Mouse (Mus musculus): ENCODE measurements at regions not wholly inside any gene's neighbourhood (a gene's known extent, or its start where the extent isn't known, plus 50 kb on each side); places are given as distances from the start of the nearest gene placed in this dataset.
A peak's percentile ranks its signal among the peaks of the same experiment; 100 is the strongest.

DNA sequence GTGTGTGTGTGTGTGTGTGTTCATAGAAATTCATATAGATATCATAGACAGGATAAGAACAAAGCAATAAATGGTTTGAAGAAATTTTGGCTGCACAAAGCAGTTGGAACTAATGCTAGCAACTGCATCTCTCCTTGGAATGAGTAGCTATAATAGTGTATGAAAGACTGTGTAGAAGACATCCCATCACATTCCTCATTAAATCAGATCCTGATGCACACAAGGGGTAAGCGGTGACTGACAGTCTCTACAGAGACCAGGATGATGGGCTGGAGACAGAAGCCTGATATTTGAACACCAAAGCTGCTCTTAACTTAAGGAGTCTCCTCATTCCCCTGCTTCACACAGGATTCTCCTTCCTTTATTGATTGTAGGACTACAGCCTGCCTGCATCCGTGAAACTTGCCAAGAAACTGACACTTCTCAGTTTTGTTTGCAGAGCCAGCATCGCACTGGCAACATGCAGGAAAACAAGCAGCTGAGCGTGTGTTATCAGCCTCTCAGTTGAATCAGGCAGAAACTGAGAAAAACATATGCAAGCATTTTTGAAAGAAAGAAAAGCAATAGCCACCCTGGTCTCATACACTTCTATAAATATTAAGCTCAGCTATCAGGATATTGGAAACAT, 271.1 kb downstream of the Xpnpep1 start:
- ATAC-seq (peak; percentile 87), DNase-seq (peak; percentile 80)
- H3K36me3 ChIP-seq (ENCODE audit: insufficient read depth) = no peaks in the 10 kb centered on the region
- H3K9ac ChIP-seq = no peak overlapping the region
- 31% methylated on average over 4 of the region's 4 CpGs for WGBS
- no peak overlapping the region for H3K4me3 ChIP-seq (ENCODE audit: low read depth, low read length)
- H3K4me2 ChIP-seq (ENCODE audit: low read depth) = no peak overlapping the region
- no peak for TF ChIP-seq CTCF (IDR thresholded peaks at IDR 0.05; ENCODE audit: low read depth)
- H3K9me3 ChIP-seq (ENCODE audit: low read length) = 0 out of 2 replicates have a peak, but pooled peaks cover 4% of the 10 kb centered on the region
- H3K27me3 ChIP-seq (ENCODE audit: insufficient read depth, low read length) = no peaks in the 10 kb centered on the region
- no peak overlapping the region for H3K27ac ChIP-seq (ENCODE audit: low read depth, low read length)
- no peaks in the 10 kb centered on the region; the same call in 1 of the 2 replicates for H3K4me1 ChIP-seq (ENCODE audit: insufficient read depth)

DNA sequence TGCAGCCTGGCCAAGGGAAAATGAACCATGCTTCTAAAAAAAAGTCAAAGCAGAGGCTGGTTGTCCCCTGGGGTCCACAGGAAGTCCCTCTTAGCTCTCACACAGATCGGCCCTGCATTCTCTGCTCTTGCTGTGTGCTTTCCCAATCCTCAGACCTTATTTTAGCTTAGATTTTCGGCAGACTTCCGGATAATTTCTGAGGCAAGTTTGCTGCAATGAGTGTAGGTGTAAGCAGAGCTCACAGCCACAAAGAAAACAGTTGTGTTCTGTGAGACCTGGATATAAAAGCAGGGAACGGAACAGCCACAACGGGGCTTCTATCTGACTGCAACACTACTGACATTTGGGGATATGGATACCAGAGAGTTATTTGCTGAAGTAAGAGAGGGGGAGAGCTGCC, 271.9 kb downstream of the Xpnpep1 start:
- Histone ChIP-seq H3K9me3 (ENCODE audit: low read length) (0 out of 2 replicates have a peak, but pooled peaks cover 4% of the 10 kb centered on the region), H3K36me3 (ENCODE audit: insufficient read depth) (no peaks in the 10 kb centered on the region), H3K27me3 (ENCODE audit: insufficient read depth, low read length) (no peaks in the 10 kb centered on the region), H3K4me3 (ENCODE audit: low read depth, low read length) (no peak overlapping the region), H3K27ac (ENCODE audit: low read depth, low read length) (no peak overlapping the region), H3K4me2 (ENCODE audit: low read depth) (no peak overlapping the region), H3K4me1 (ENCODE audit: insufficient read depth) (no peaks in the 10 kb centered on the region; the same call in 1 of the 2 replicates), H3K9ac (no peak overlapping the region)
- WGBS = 86% methylated on average over 5 of the region's 5 CpGs
- TF ChIP-seq CTCF (IDR thresholded peaks at IDR 0.05; ENCODE audit: low read depth) = no peak
- no peak for DNase-seq
- no peak for ATAC-seq

DNA sequence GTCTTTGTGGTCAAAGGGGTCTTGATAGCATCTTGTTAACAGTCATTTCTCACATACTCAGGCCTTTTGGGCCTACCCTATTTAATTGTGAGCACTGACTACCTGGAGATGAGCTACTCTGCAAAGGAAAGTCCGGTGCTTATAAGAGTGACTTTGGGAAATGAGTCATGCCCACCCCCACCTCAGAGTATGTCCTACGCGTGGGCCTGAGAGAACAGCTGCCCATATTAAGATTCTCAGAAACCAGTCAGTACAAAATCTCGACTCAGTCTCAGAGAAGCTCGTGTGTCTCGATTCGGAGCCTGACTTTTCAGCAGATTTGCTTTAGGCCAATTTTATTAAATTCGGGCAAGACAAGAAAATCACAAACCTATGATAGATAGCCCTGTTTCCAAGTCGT, 301.1 kb downstream of the Xpnpep1 start:
- 93% methylated on average over 9 of the region's 9 CpGs for whole genome bisulfite sequencing
- no peak overlapping the region for H3K27ac ChIP-seq (ENCODE audit: low read depth, low read length)

DNA sequence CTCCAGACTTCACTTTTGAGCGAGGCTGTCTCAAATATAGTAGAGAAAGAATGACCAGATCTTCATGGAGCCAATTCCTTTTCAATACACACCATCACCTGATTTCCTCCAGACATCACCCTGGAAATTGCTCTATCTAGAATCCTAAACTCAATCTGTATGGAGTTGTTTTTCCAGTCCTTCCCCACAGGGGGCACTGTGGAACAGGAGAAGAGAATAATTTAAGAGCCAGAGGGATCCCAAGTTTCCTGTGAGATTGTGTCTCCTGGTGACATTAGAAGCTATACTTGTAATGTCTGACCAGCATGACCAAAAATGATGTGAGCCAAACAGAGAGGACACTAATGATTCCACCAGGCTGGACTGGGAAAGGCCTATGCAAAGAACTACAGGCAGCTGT, 318.2 kb downstream of the Xpnpep1 start:
- Histone ChIP-seq H3K4me1 (ENCODE audit: insufficient read depth) (no peaks in the 10 kb centered on the region), H3K4me2 (ENCODE audit: low read depth) (no peak overlapping the region), H3K9me3 (ENCODE audit: low read length) (no peaks in the 10 kb centered on the region), H3K27me3 (ENCODE audit: insufficient read depth, low read length) (no peaks in the 10 kb centered on the region), H3K36me3 (ENCODE audit: insufficient read depth) (no peaks in the 10 kb centered on the region), H3K9ac (no peak overlapping the region), H3K4me3 (ENCODE audit: low read depth, low read length) (no peak overlapping the region), H3K27ac (ENCODE audit: low read depth, low read length) (no peak overlapping the region)
- ATAC-seq = no peak
- 32% methylated on average over 1 of the region's 1 CpGs for WGBS
- TF ChIP-seq CTCF (IDR thresholded peaks at IDR 0.05; ENCODE audit: low read depth) = 0 out of 2 replicates have a peak, but pooled peaks have one; percentile 24
- DNase-seq = no peak

More for the DNA sequence above, 301.1 kb downstream of the Xpnpep1 start:
- Histone ChIP-seq H3K4me2 (ENCODE audit: low read depth) (no peak overlapping the region), H3K9me3 (ENCODE audit: low read length) (no peaks in the 10 kb centered on the region), H3K36me3 (ENCODE audit: insufficient read depth) (no peaks in the 10 kb centered on the region), H3K27me3 (ENCODE audit: insufficient read depth, low read length) (no peaks in the 10 kb centered on the region), H3K9ac (no peak overlapping the region), H3K4me1 (ENCODE audit: insufficient read depth) (no peaks in the 10 kb centered on the region), H3K4me3 (ENCODE audit: low read depth, low read length) (no peak overlapping the region)
- TF ChIP-seq CTCF (IDR thresholded peaks at IDR 0.05; ENCODE audit: low read depth) = no peak
- DNase-seq (no peak), ATAC-seq (no peak)

DNA sequence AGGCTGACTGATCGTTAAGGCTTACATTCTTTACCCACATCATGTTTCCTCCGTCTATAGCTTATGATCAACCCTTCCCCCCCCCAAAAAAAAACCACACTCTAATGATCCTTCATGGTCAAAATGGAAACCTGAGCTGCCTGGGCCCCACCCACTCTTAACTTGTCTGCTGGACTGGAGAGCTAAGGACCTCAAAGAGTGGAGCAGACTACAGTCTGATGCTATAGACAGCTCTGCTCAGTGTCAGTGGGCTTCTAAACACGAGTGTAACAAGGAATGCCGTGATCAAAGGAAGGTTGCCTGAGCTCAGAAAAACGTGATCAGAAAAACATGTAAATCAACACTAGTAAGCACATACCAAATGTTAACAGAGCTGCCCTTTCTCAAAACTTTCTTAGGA, 324.7 kb downstream of the Xpnpep1 start:
- Histone ChIP-seq H3K36me3 (ENCODE audit: insufficient read depth) (no peaks in the 10 kb centered on the region), H3K4me3 (ENCODE audit: low read depth, low read length) (no peak overlapping the region), H3K27me3 (ENCODE audit: insufficient read depth, low read length) (no peaks in the 10 kb centered on the region), H3K4me1 (ENCODE audit: insufficient read depth) (no peaks in the 10 kb centered on the region), H3K9ac (no peak overlapping the region), H3K9me3 (ENCODE audit: low read length) (no peaks in the 10 kb centered on the region), H3K4me2 (ENCODE audit: low read depth) (no peak overlapping the region), H3K27ac (ENCODE audit: low read depth, low read length) (no peak overlapping the region)
- TF ChIP-seq CTCF (IDR thresholded peaks at IDR 0.05; ENCODE audit: low read depth) = no peak
- WGBS = 63% methylated on average over 5 of the region's 5 CpGs
- ATAC-seq = no peak
- DNase-seq = no peak

DNA sequence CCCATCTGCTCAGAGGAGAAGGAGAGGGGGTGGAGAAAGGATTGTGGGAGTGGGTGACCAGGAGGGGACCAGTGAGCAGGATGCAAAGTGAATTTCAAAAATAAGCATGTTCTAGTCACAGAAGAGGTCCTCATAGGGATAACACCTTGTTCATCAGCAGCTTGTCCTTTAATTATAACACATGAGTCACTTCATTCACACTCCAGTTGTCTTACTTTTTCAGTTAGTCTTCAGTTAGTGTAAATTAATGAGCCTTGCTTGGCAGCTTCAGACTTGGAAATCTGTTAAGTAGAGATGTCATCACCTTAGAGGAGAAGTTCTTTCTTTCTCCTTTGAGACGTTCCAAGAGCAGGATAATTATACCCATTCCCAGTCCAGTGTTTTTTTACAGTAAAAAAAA, 332.3 kb downstream of the Xpnpep1 start:
- ATAC-seq (peak; percentile 25; the same call in 1 of the 2 replicates), DNase-seq (peak; percentile 7)
- no peak overlapping the region for H3K4me2 ChIP-seq (ENCODE audit: low read depth)
- no peak for TF ChIP-seq CTCF (IDR thresholded peaks at IDR 0.05; ENCODE audit: low read depth)
- H3K36me3 ChIP-seq (ENCODE audit: insufficient read depth) = no peaks in the 10 kb centered on the region
- no peak overlapping the region for H3K9ac ChIP-seq
- H3K4me1 ChIP-seq (ENCODE audit: insufficient read depth) = no peaks in the 10 kb centered on the region
- no peak overlapping the region for H3K4me3 ChIP-seq (ENCODE audit: low read depth, low read length)
- H3K9me3 ChIP-seq (ENCODE audit: low read length) = no peaks in the 10 kb centered on the region
- no peaks in the 10 kb centered on the region for H3K27me3 ChIP-seq (ENCODE audit: insufficient read depth, low read length)
- H3K27ac ChIP-seq (ENCODE audit: low read depth, low read length) = no peak overlapping the region
- 61% methylated on average over 1 of the region's 1 CpGs for WGBS

DNA sequence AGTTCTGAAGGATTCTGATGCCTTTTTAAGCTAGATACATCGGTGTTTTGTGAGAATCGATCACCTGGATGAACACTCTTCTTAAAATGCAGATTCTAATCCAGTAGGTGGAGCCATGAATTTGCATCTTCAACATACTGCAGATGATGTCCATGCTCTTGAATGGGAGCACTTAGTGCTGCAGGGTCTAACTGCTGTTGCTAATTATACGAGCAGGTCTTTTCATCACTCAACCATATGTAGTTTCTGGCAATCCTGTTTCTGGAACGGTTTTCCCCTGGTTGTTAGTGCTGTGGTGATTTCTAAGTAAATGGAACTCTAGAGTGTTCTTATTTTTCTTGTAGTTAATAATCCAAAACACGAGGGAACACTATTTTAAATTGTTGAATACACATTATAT, 379.0 kb downstream of the Xpnpep1 start:
- H3K4me3 ChIP-seq (ENCODE audit: low read depth, low read length) = no peak overlapping the region
- H3K9me3 ChIP-seq (ENCODE audit: low read length) = no peaks in the 10 kb centered on the region
- no peaks in the 10 kb centered on the region for H3K27me3 ChIP-seq (ENCODE audit: insufficient read depth, low read length)
- no peaks in the 10 kb centered on the region for H3K4me1 ChIP-seq (ENCODE audit: insufficient read depth)
- ATAC-seq = no peak
- H3K36me3 ChIP-seq (ENCODE audit: insufficient read depth) = no peaks in the 10 kb centered on the region
- WGBS = 42% methylated on average over 5 of the region's 5 CpGs
- no peak overlapping the region for H3K9ac ChIP-seq
- no peak overlapping the region for H3K27ac ChIP-seq (ENCODE audit: low read depth, low read length)
- peak; percentile 35 for DNase-seq
- H3K4me2 ChIP-seq (ENCODE audit: low read depth) = no peak overlapping the region
- TF ChIP-seq CTCF (IDR thresholded peaks at IDR 0.05; ENCODE audit: low read depth) = 0 out of 2 replicates have a peak, but pooled peaks have one; percentile 7

All from forebrain, postnatal 0 days (tissue).